Mouse (Mus musculus): ENCODE measurements around the gene Ntrk3. TPM values are rescaled to one million over a fixed set of nuclear protein-coding genes. Genes with fewer than 3 reads are reported as not detected.

Ntrk3 gene
- 2.2 and 2.6 TPM in 2 replicates for polyA plus RNA-seq (2014; fragmentation: Nextera tagmentation; extraction: Ambion mirVana)

DNA sequence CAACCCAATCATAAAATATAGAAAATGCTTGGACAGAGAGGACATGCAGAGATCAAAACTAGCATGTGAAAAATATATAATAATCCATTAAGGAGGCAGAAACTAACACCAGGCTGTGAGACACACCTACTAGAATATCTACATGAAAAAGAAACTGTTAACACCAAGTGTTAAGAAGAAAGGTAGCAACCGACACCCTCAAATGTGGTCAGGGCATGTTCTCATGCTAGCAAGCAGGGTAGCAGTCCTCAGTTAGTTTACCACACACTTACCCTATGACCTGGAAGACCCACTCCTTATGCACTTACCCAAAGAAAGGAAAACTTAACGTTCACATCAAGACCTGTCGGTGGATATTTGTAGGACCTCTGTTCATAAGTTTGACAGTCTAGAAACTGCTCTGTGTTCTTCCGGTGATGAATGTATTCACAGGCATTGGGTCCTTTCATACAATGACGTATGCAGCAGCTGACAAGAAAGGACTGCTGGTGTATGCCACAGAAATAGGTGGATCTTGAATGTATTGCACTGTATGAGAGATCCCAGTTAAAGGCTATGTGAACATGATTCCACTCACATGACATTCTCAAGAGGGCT is at the start of gene Ntrk3:
TSS of gene Ntrk3 (minus strand) at position 399 of the 597 bp plus-strand sequence.
- H3K9me3 ChIP-seq (replicated peaks; ENCODE audit: control insufficient read depth, low read length): no peaks in the 10 kb centered on the region
- H3K27ac ChIP-seq (replicated peaks; ENCODE audit: low read depth, low read length): no peak within 1 kb of the TSS
- no peaks in the 10 kb centered on the region for H3K27me3 ChIP-seq (ENCODE audit: control insufficient read depth, insufficient read depth, low read length)
- no peak within 1 kb of the TSS for H3K4me2 ChIP-seq (ENCODE audit: low read depth, low read length)
- no peaks in the 10 kb centered on the region for H3K4me1 ChIP-seq (ENCODE audit: control insufficient read depth, insufficient read depth, low read length)
- H3K36me3 ChIP-seq (replicated peaks; ENCODE audit: control insufficient read depth, insufficient read depth, low read depth, low read length): no peaks in the 10 kb centered on the region
- DNase-seq (ENCODE audit: low spot score) (no peak), ATAC-seq (replicated peaks; ENCODE audit: insufficient number of reproducible peaks, low FRiP score, low TSS enrichment, low read depth) (no peak)
- WGBS: 81% methylated on average over 5 of the region's 5 CpGs
- H3K4me3 ChIP-seq (ENCODE audit: low read depth, low read length): no peak within 1 kb of the TSS
- H3K9ac ChIP-seq (replicated peaks; ENCODE audit: low read length): no peak within 1 kb of the TSS

DNA sequence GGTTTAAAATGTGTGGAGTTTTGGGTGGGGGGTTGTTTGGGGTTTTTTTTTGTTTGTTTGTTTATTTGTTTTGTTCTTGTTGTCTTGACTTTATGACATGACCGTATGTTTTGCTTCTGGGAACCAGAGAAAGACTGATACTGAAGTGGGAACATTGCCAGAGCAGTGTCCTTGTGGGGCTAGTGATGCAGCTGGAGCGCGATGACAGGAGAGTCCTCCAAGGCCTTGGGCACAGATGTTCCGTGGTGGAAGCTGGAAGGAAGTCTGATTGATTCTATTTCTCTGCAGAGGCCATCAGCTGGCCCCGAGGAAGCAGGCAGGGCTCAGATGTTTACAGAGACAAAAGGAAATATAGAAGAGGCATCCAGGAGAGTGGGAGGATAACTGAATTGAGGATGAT is 48.1 kb upstream of the Ntrk3 start:
- Histone ChIP-seq H3K36me3 (replicated peaks; ENCODE audit: control insufficient read depth, insufficient read depth, low read depth, low read length) (peaks cover 5% of the 10 kb centered on the region; the same call in 1 of the 2 replicates), H3K27me3 (ENCODE audit: control insufficient read depth, insufficient read depth, low read length) (no peaks in the 10 kb centered on the region), H3K27ac (replicated peaks; ENCODE audit: low read depth, low read length) (no peak overlapping the region), H3K9ac (replicated peaks; ENCODE audit: low read length) (no peak overlapping the region), H3K9me3 (replicated peaks; ENCODE audit: control insufficient read depth, low read length) (no peaks in the 10 kb centered on the region), H3K4me1 (ENCODE audit: control insufficient read depth, insufficient read depth, low read length) (no peaks in the 10 kb centered on the region), H3K4me2 (ENCODE audit: low read depth, low read length) (no peak overlapping the region), H3K4me3 (ENCODE audit: low read depth, low read length) (no peak overlapping the region)
- 75% methylated on average over 5 of the region's 5 CpGs for WGBS
- DNase-seq (ENCODE audit: low spot score): no peak
- no peak for ATAC-seq (replicated peaks; ENCODE audit: insufficient number of reproducible peaks, low FRiP score, low TSS enrichment, low read depth)

DNA sequence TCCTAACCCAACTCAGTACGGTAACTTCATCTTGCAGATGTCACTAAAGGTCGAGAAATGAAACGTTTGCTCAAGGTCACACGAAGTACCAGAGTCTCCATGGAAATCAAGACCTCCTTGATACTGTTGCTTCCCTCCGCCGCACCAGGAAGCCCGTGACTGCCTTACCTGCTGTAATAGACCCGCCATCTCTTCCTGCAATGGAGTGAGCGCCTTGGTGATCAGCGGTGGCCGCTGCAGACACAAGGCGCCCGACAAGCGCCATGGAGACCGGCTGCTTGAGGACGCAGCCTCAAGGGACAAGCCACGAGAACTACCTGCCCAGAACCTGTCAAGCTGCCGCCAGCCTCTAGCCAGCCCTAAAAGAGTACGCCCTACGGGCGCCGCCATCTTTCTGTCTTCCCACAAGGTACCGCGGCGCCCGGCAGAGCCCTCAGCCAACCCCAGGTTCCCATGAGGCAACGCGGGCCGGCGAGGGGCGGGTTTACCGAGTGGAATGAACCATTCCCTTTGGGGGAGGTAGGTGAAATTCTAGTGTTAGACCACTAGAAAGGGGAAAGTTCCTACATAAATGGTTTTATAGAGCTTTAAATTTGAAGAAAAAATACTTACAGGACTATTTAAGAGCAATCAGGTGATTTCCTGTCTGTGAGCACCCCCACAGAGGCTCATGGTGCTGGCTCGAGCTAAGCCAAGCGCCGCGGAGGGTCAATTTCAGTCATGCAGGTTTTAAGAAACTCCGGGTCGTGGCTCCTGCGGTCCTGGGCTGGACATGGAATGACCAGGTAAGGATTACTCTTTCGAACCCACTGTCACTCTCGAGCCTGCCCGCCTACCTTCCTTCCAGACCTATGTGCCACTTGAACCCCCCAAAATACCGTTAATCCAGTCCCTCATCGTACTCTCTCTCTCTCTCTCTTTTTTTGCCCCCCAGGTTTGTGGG is 45.1 kb upstream of the Ntrk3 start, which contains the start of the genes Mrps11 and Mrpl46:
TSS of gene Mrps11 (plus strand) at position 481 of the 943 bp plus-strand sequence.
TSS of gene Mrpl46 (minus strand) at position 893 of the 943 bp plus-strand sequence.
- WGBS: under 1% methylated on average over 44 of the region's 44 CpGs
- Histone ChIP-seq H3K27ac (replicated peaks; ENCODE audit: low read depth, low read length) (no peak within 1 kb of the TSS), H3K9ac (replicated peaks; ENCODE audit: low read length) (peak within 1 kb of the TSS; percentile 73), H3K4me3 (ENCODE audit: low read depth, low read length) (peak within 1 kb of the TSS; percentile 88), H3K36me3 (replicated peaks; ENCODE audit: control insufficient read depth, insufficient read depth, low read depth, low read length) (no peaks in the 10 kb centered on the region; the same call in 1 of the 2 replicates), H3K4me1 (ENCODE audit: control insufficient read depth, insufficient read depth, low read length) (no peaks in the 10 kb centered on the region), H3K27me3 (ENCODE audit: control insufficient read depth, insufficient read depth, low read length) (no peaks in the 10 kb centered on the region), H3K9me3 (replicated peaks; ENCODE audit: control insufficient read depth, low read length) (no peaks in the 10 kb centered on the region), H3K4me2 (ENCODE audit: low read depth, low read length) (peak within 1 kb of the TSS; percentile 63)
- peak; percentile 93 for DNase-seq (ENCODE audit: low spot score)
- peak; percentile 98 for ATAC-seq (replicated peaks; ENCODE audit: insufficient number of reproducible peaks, low FRiP score, low TSS enrichment, low read depth)

DNA sequence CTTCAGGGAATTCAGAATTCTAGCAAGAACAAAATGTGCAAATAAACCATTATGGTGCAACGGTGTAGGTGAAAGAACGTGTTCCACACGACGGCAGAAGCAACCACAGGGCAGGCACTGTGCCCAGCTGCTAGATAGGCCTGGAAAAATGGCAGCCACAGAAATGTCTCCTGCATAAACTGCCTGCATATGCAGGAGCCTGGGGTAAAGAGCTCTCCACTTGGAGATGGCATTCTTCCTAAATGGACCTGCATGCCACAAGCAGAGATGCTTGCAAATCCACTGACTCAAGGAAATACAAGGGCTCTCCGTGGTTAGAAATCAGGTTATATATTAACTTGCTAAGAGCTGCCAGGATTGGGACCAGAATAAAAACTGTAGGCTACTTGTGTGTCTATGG is 40.9 kb upstream of the Ntrk3 start:
- Histone ChIP-seq H3K36me3 (replicated peaks; ENCODE audit: control insufficient read depth, insufficient read depth, low read depth, low read length) (no peaks in the 10 kb centered on the region), H3K9ac (replicated peaks; ENCODE audit: low read length) (no peak overlapping the region)
- WGBS: 95% methylated on average over 5 of the region's 5 CpGs

DNA sequence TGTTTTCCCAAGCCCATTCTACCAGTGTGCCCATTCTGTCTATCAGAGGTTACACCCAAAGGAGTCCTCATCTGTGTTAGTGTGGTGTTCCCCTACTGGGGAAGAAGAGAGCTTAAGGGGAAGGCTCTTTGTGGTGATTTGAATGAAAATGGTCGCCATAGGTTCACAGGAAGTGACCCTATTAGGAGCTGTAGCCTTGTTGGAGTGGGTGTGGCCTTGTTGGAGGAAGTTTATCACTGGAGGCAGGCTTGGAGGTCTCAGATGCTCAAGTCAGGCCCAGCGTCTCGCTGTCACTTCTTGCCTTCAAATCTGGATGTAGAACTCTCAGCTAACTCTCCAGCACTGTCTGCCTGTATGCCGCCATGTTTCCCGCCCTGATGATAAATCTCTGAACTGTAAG is 33.1 kb upstream of the Ntrk3 start:
- Histone ChIP-seq H3K4me1 (ENCODE audit: control insufficient read depth, insufficient read depth, low read length) (no peaks in the 10 kb centered on the region), H3K4me2 (ENCODE audit: low read depth, low read length) (no peak overlapping the region), H3K4me3 (ENCODE audit: low read depth, low read length) (no peak overlapping the region), H3K27me3 (ENCODE audit: control insufficient read depth, insufficient read depth, low read length) (no peaks in the 10 kb centered on the region), H3K9me3 (replicated peaks; ENCODE audit: control insufficient read depth, low read length) (no peaks in the 10 kb centered on the region), H3K9ac (replicated peaks; ENCODE audit: low read length) (no peak overlapping the region), H3K36me3 (replicated peaks; ENCODE audit: control insufficient read depth, insufficient read depth, low read depth, low read length) (no peaks in the 10 kb centered on the region), H3K27ac (replicated peaks; ENCODE audit: low read depth, low read length) (no peak overlapping the region)
- ATAC-seq (replicated peaks; ENCODE audit: insufficient number of reproducible peaks, low FRiP score, low TSS enrichment, low read depth) (no peak), DNase-seq (ENCODE audit: low spot score) (no peak)
- WGBS: 83% methylated on average over 5 of the region's 5 CpGs

More for the DNA sequence above, 40.9 kb upstream of the Ntrk3 start:
- Histone ChIP-seq H3K4me1 (ENCODE audit: control insufficient read depth, insufficient read depth, low read length) (no peaks in the 10 kb centered on the region), H3K27ac (replicated peaks; ENCODE audit: low read depth, low read length) (no peak overlapping the region), H3K27me3 (ENCODE audit: control insufficient read depth, insufficient read depth, low read length) (no peaks in the 10 kb centered on the region), H3K9me3 (replicated peaks; ENCODE audit: control insufficient read depth, low read length) (no peaks in the 10 kb centered on the region), H3K4me2 (ENCODE audit: low read depth, low read length) (no peak overlapping the region), H3K4me3 (ENCODE audit: low read depth, low read length) (no peak overlapping the region)
- ATAC-seq (replicated peaks; ENCODE audit: insufficient number of reproducible peaks, low FRiP score, low TSS enrichment, low read depth) (no peak), DNase-seq (ENCODE audit: low spot score) (no peak)

DNA sequence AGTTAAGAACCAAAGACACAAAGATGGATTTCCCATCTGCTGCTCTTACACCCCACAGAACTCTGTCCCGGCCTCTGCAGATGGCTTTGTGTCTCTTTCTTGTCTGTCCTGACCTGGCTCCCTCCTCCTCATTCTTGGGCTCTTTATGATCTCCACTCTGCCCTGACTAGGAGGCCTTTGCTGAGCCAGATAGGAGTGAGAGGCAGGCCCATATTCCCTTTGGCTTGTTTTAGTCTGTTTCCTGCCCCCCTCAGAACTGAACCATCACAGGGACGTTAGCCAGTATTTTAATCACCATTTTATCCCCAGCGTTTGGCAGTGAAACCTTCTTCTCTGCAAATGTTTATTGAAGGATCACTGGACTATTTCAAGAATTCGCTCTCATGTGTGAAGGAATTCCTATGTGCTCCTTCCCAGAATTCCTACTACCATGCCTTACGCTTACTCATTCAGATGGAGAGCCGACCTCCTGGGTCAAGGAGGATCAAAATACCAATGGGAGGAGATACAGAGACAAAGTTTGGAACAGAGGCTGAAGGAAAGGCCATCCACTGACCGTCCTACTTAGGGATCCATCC is 31.4 kb upstream of the Ntrk3 start:
- Histone ChIP-seq H3K36me3 (replicated peaks; ENCODE audit: control insufficient read depth, insufficient read depth, low read depth, low read length) (no peaks in the 10 kb centered on the region), H3K4me2 (ENCODE audit: low read depth, low read length) (no peak overlapping the region), H3K4me3 (ENCODE audit: low read depth, low read length) (no peak overlapping the region), H3K4me1 (ENCODE audit: control insufficient read depth, insufficient read depth, low read length) (no peaks in the 10 kb centered on the region), H3K9me3 (replicated peaks; ENCODE audit: control insufficient read depth, low read length) (no peaks in the 10 kb centered on the region), H3K9ac (replicated peaks; ENCODE audit: low read length) (no peak overlapping the region), H3K27ac (replicated peaks; ENCODE audit: low read depth, low read length) (no peak overlapping the region), H3K27me3 (ENCODE audit: control insufficient read depth, insufficient read depth, low read length) (no peaks in the 10 kb centered on the region)
- WGBS: 63% methylated on average over 7 of the region's 7 CpGs
- ATAC-seq (replicated peaks; ENCODE audit: insufficient number of reproducible peaks, low FRiP score, low TSS enrichment, low read depth) (no peak), DNase-seq (ENCODE audit: low spot score) (no peak)

DNA sequence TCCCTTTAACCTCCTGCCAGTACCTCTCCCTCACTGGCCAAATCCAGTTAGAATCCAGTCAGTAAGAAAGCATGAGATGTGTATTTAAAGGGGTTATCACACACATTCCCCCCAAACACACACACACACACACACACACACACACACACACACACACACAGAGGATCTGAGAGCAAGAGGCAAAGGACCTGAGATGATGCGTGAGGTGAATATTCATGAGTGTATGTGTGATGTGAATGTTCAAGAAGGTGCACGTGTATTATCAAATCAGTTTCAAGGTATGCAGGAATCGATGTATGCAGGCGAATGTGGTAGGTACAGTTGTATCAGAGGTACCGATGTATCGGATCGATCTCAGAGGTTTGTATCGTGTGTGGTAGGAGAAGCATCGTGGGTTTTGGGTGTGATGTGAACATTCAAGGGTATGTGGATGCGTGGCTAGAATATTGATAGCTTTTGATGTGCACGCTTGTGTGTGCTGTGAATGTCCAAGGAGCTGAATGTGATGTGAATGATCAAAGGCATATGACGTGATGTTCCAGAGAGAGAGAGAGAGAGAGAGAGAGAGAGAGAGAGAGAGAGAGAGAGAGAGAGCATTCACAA is 30.2 kb upstream of the Ntrk3 start:
- no peak overlapping the region for H3K27ac ChIP-seq (replicated peaks; ENCODE audit: low read depth, low read length)
- no peaks in the 10 kb centered on the region for H3K27me3 ChIP-seq (ENCODE audit: control insufficient read depth, insufficient read depth, low read length)
- no peak overlapping the region for H3K9ac ChIP-seq (replicated peaks; ENCODE audit: low read length)
- no peaks in the 10 kb centered on the region for H3K36me3 ChIP-seq (replicated peaks; ENCODE audit: control insufficient read depth, insufficient read depth, low read depth, low read length)
- WGBS: 90% methylated on average over 12 of the region's 12 CpGs
- H3K9me3 ChIP-seq (replicated peaks; ENCODE audit: control insufficient read depth, low read length): no peaks in the 10 kb centered on the region
- H3K4me2 ChIP-seq (ENCODE audit: low read depth, low read length): no peak overlapping the region
- no peak for ATAC-seq (replicated peaks; ENCODE audit: insufficient number of reproducible peaks, low FRiP score, low TSS enrichment, low read depth)
- DNase-seq (ENCODE audit: low spot score): no peak
- no peaks in the 10 kb centered on the region for H3K4me1 ChIP-seq (ENCODE audit: control insufficient read depth, insufficient read depth, low read length)
- H3K4me3 ChIP-seq (ENCODE audit: low read depth, low read length): no peak overlapping the region

Data from embryonic facial prominence, embryonic 11.5 days (tissue).